Mouse (Mus musculus) testis, adult 2 months (tissue): Measurements from ENCODE around the gene Ehbp1.

ENCODE experiments used
- CTCF ChIP-seq: fragments of 200-500 bp; IDR thresholded peaks from 2 replicates; pipeline ENCODE4 v1.5.1; 2012; ENCODE audit warnings: low read depth, mild to moderate bottlenecking, inconsistent platforms, low read length, moderate library complexity; ENCODE audit not compliant: control insufficient read depth, insufficient read depth, insufficient replicate concordance
- POLR2A ChIP-seq: fragments of 200-500 bp; IDR thresholded peaks from 2 replicates; pipeline ENCODE4 v1.6.1; 2012; ENCODE audit warnings: low read depth, mild to moderate bottlenecking, inconsistent platforms, low read length, moderate library complexity; ENCODE audit not compliant: control insufficient read depth

- TF ChIP-seq POLR2A (no peak), CTCF (no peak)
Measured at GRCm38 (mm10) chr11:22002062-22002782, 339.9 kb downstream of the Ehbp1 start.
